Mouse (Mus musculus): ENCODE results near the gene Polr3g.
"Not testable (repeated sequence)": the region's sequence is repeated elsewhere in the genome, so short reads cannot be mapped to it uniquely, and the experiment has no call there.

The Polr3g gene

DNA sequence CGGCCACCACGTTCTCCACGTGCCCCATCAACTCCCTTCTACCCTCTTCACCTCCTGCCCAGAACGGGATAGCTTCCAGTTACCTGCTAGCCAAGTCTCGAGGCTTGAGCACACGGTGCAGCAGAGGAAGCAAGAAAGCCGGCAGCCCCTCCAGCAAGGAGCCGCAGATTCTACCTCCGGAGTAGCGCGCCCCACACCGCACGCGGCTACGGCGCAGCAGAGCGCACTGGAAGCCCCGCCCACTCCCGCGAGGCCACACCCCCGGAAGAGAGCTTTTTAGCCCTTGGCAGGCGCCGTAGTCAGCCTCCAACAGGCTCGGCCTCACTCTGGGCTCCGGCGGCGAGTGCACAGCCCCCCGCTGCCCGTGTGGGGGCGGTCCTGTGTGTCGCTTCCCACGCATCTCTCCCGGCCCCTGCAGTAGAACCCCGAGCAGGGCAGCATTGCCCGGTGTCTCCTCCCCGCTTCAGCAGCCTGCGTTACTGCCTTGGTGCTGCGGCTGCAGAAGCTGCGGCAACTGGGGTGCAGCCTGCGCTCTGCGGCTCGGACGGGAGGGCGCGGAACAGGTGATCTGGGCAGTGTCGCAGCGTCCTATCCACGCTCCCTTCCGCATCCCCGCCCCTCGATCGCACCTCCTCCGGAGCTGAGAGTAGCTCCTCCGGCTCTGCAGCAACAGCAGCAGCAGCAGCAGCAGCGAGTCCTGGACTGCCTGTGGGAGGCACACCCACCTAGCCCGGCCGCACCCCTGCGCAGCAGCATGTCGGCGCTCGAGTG, at the start of gene Polr3g, which contains the start of gene Mblac2:
Gene Polr3g (minus strand): TSS at position 239 of the 771 bp plus-strand sequence.
Gene Mblac2 (plus strand): TSS at position 567 of the 771 bp plus-strand sequence.
- peak; percentile 42 for DNase-seq (ENCODE audit: extremely low read depth, low read depth, low spot score)

- DNase-seq (ENCODE audit: extremely low read depth, low read depth, low spot score) = no peak
These were observed 49.6 kb upstream of the Polr3g start for GRCm38 (mm10) chr13:81760379-81760778.

DNA sequence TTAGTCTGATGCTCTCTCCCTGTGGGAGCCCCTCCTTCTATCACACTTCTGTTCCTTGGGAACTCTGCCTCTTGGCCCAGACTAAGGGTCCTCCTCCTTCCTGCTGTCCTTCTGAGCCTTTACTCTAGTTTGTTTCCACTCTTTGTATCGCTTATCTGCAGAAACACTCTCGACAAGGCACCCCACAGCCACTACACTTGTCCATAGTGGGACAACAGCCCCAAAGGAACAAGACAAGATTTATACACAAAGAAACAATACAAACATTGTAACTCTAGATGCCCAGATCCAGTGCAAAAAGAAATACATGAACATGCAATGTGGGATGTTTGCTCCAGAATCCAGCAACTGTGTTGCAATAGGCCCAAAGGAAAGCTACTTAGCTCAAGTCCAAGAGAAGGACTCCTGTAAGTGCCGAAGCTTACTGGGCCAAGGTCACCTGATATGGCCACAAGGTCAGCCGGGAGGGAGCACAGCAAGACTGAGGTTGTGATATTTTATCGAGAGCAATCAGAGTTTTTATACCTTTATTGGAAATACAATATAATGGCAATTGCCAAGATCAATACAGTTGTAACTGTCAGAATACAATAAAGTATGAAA, 46.3 kb upstream of the Polr3g start:
- DNase-seq (ENCODE audit: extremely low read depth, low read depth, low spot score) = no peak

- no peak for DNase-seq (ENCODE audit: extremely low read depth, low read depth, low spot score)
These were observed 44.5 kb upstream of the Polr3g start for GRCm38 (mm10) chr13:81755324-81755723.

DNA sequence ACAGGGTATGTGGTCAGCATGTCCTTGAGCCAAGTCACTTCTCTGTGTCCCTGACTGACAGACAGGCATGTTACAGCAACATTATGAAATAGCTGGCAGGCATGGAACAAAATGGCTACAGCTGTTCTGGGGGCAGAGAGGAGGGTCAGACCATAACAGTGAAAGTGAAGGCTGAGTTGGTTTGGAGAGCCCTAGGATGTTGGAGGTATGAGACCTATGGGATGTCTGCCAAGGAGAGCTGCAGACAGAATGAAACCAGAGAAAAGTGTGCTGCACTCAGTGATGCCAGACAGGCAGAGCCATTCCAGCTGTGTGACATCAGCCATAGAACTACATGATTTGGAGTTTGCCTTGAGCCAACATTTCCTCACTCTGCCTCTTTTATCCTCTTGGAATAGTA, 44.1 kb upstream of the Polr3g start:
- no peak for DNase-seq (ENCODE audit: extremely low read depth, low read depth, low spot score)

DNA sequence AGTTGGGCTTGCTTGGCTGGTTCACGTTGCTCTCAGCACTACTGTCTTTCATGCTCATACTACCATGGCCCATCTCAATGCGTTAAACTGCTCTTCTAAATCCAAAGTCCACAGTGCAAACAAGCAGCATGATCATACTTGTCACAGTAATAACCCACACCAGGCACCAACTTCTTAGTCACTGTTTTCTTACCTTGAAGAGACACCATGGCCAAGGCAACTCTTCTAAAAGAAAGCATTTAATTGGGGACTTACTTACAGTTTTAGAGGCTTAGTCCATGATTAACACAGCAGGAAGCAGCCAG, 33.2 kb upstream of the Polr3g start:
- no peak for DNase-seq (ENCODE audit: extremely low read depth, low read depth, low spot score)

DNA sequence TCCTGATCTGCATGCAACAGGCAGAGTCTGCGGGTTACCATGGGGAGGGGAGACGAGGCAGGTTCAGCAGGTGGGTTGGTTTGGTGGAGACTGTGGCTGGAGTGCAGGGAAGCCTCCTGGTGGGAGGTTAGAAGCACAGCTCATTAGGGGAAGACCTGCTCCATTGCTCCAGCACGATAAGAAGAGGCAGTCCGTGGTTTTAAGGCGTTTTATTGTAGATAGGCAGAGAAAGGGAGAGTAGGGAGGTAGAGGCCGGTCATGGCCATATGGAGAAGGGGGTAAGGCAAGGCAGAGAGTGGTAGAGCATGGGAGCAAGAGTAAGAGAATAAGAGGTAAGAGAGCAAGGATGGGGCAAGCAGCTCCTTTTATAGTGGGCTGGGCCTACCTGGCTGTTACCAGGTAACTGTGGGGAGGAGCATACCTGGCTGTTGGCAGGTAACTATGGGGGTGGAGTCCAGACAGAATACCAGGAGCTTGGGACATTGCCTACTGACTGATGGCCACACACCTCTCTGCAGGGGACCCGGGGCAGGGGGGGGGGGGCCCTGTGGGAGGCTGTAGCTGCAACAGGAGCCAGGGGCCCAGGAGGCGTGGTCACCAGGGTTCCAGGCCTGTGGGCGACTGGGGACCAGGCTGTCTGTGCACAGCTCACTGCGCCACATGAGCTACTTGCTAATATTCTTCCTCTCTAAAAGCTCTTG, 32.7 kb upstream of the Polr3g start:
- DNase-seq (ENCODE audit: extremely low read depth, low read depth, low spot score) = no peak

DNA sequence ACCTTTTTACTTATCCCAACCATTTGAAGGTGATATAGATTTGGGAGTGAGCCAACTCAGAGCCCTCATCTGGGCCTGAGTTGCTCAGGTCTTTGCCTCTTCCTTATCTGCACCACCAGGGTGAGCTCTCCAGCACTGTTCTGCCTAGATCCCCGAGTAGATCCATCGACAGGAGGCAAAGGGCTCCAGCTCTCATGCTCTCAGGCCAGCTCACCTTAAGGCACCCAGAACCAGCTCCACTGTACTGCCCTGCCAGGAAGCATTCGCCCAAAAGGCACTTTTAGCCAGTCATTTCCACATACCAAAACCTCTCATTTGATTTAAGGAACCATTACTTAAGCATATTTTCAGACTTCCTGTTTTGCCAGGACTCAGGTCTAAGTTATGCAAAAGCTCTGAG, 30.1 kb upstream of the Polr3g start:
- no peak for DNase-seq (ENCODE audit: extremely low read depth, low read depth, low spot score)

DNA sequence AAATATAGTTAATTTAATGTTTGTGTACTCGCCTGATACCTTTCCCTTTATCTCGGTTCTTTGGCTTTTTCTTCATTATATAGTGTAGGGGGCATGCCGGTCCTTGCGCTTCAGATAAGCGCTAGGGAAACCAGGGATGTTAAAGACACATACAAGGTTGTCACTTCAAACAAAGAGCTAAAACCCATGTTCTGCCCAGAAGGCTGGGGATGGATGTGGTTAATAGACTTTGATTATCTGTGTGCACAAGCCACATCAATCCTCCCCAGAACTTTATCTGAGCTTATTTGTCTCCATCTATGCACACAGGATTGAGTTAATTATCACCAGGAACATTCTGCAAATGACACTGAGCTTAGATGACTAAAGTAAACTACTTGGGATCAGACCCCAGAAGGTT, 25.8 kb upstream of the Polr3g start:
- DNase-seq (ENCODE audit: extremely low read depth, low read depth, low spot score) = no peak

DNA sequence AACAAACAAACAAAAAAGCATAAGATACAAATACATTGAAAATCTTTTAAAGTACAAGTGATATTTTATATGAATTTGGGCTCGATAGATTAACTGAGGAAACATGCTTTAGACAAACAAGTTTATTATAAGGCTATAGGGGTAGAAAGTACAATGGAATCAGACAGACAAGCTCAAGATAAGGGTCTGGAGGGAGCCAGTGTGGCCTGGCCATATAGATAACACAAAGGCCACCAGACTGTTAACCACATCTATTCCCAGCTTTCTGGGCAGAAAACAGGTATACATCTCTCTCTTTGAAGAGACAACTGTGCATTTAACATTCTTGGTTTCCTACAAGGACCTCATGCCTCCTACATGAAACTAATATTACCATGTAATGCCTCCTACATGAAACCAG, 19.5 kb upstream of the Polr3g start:
- no peak for DNase-seq (ENCODE audit: extremely low read depth, low read depth, low spot score)

- DNase-seq (ENCODE audit: extremely low read depth, low read depth, low spot score) = no peak
These were observed 18.3 kb upstream of the Polr3g start for GRCm38 (mm10) chr13:81729102-81729501.

DNA sequence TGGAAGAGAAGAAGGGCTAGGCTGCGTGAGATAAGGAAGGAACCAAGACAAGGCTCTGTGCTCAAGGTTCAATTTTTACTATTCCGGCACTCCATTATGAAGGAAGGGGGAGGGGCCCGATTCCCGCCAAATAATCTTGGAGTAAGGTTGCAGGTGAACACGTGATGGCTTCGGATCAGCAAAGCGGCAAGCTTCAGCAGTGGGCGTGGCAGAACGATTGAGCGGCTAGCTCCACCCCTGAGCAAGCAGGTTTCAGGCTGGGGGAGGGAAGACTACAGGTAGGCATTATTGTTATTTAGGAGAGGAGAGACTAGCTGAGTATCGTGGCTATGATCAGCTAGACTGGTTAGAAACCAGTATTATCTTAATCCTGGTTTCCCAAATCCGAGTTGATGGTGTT, 17.3 kb upstream of the Polr3g start:
- DNase-seq (ENCODE audit: extremely low read depth, low read depth, low spot score) = not testable (repeated sequence)

- DNase-seq (ENCODE audit: extremely low read depth, low read depth, low spot score) = no peak
These were observed 3.1 kb upstream of the Polr3g start for GRCm38 (mm10) chr13:81713896-81714295.

- DNase-seq (ENCODE audit: extremely low read depth, low read depth, low spot score) = no peak
These were observed 946 bp upstream of the Polr3g start for GRCm38 (mm10) chr13:81711546-81712371.

DNA sequence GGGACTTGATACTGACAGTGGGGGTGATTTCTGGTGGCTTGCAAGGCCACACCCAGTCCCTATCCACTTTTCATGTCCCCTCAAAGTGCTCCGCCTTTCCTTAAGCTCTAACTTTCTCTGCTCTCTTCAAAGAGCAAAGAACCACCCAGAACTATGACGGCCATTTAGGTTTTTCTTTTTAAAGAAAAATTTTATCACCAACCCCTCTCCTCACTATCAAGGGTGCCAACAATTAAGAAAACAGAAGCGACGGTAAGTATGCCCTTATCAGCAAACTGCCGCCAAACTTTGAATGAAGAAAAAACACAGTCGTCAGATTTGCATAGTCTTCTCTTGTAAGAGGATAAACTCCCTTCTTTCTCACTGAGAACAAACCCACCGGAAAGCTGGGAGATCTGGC, 547 bp downstream of the Polr3g start:
- no peak for DNase-seq (ENCODE audit: extremely low read depth, low read depth, low spot score)

- no peak for DNase-seq (ENCODE audit: extremely low read depth, low read depth, low spot score)
These were observed 1.0 kb downstream of the Polr3g start for GRCm38 (mm10) chr13:81709805-81710204.

DNA sequence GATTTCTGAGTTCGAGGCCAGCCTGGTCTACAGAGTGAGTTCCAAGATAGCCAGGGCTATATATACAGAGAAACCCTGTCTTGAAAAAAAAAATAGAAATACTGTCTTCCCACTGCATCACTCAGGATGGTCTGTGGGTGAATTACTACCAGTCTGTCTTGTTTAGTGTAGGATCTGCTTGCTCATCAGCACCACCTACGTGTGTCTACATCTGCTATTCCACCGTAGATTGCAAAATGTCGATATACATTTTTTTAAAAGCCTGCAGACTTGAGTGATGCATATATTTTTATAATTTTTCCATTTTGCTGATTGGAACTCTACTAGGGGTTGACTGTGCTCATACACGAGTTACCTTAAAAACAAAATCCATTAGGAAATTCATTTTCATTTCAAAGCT, 4.5 kb downstream of the Polr3g start:
- no peak for DNase-seq (ENCODE audit: extremely low read depth, low read depth, low spot score)

GRCm38 (mm10) chr13:81703621-81704020, 7.2 kb downstream of the Polr3g start:
- no peak for DNase-seq (ENCODE audit: extremely low read depth, low read depth, low spot score)

- no peak for DNase-seq (ENCODE audit: extremely low read depth, low read depth, low spot score)
These were observed 7.7 kb downstream of the Polr3g start for GRCm38 (mm10) chr13:81703148-81703547.

GRCm38 (mm10) chr13:81694446-81694845, 16.4 kb downstream of the Polr3g start:
- no peak for DNase-seq (ENCODE audit: extremely low read depth, low read depth, low spot score)

DNA sequence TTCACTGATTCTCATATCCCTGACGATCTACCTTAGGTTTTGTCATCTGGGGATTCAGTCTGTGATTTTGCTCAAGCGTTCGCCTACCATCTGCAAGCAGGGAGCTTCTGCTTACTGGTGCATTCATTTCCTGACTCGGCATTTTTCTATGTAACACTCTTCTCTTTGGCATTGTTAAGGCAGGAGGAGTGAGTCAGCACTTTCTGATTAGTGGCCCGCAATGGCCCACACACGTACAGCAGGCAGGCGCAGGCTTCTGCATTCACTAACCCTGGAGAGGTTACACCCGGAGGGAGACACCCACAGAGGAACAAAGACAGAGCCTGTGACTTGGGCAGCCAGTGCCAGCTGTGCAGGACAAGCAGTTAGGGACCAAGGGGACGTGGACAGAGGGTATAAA, 19.2 kb downstream of the Polr3g start:
- DNase-seq (ENCODE audit: extremely low read depth, low read depth, low spot score) = no peak

Data from fat pad, adult 2 months (tissue).